Mouse (Mus musculus) B cell, adult 62 days (primary cell): ENCODE measurements around the gene Ubxn10. TPM values are rescaled to one million over a fixed set of nuclear protein-coding genes. Genes with fewer than 3 reads are reported as not detected.

ENCODE experiments used
- total RNA-seq: library from RNA; stranded (reverse); gene quantifications from 4 replicates; pipeline ENCODE4 v1.2.4, GENCODE M21; 2023

Ubxn10 gene
- not detected in 4 replicates for total RNA-seq

GRCm38 (mm10) chr4:138737031-138737430 lies at the start of gene Ubxn10:
TSS of gene Ubxn10 (minus strand) at chr4:138737167.

GRCm38 (mm10) chr4:138775435-138775834 lies 38.5 kb upstream of the Ubxn10 start, which contains the start of gene Pla2g2d:
TSS of gene Pla2g2d (plus strand) at chr4:138775735.

GRCm38 (mm10) chr4:138757416-138757815 lies 20.4 kb upstream of the Ubxn10 start, which contains the start of gene Pla2g2f:
TSS of gene Pla2g2f (minus strand) at chr4:138757626.

GRCm38 (mm10) chr4:138724354-138725126 lies 12.4 kb downstream of the Ubxn10 start, which contains the start of gene Pla2g2c:
TSS of gene Pla2g2c (plus strand) at chr4:138724792.

Other genes starting within 250 kb of the Ubxn10 start
- not detected in 4 replicates for gene Vwa5b1, start 101.3 kb downstream of the Ubxn10 start, total RNA-seq
- gene Pla2g2c, start 12.4 kb downstream of the Ubxn10 start, total RNA-seq, result not detected in 4 replicates
- not detected in 4 replicates for gene Pla2g2f, start 20.5 kb upstream of the Ubxn10 start, total RNA-seq
- 0.91 TPM in 1 of 4 replicates, not detected in the others for gene Pla2g2d, start 38.6 kb upstream of the Ubxn10 start, total RNA-seq
- 1.9 TPM in 1 of 4 replicates, not detected in the others for gene Pla2g5, start 126.3 kb upstream of the Ubxn10 start, total RNA-seq
- not detected in 4 replicates for gene Gm13030, start 136.8 kb upstream of the Ubxn10 start, total RNA-seq
- not detected in 4 replicates for gene Pla2g2e, start 140.8 kb upstream of the Ubxn10 start, total RNA-seq
- gene Otud3, start 176.8 kb upstream of the Ubxn10 start, total RNA-seq, result 7.3 to 8.7 TPM (median 8.3 TPM) in 4 replicates
- gene Rnf186, start 229.9 kb upstream of the Ubxn10 start, total RNA-seq, result not detected in 4 replicates
- 30.2 to 35.8 TPM (median 35.2 TPM) in 4 replicates for gene Tmco4, start 235.7 kb upstream of the Ubxn10 start, total RNA-seq